Mouse (Mus musculus) liver, embryonic 11.5 days (tissue): ENCODE measurements around the gene Prkag2. TPM values are rescaled to one million over a fixed set of nuclear protein-coding genes. Genes with fewer than 3 reads are reported as not detected.
A peak's percentile ranks its signal among the peaks of the same experiment; 100 is the strongest.

ENCODE experiments used
- ATAC-seq: fragments of 200-750 bp; cut with Nextera tagmentation; replicated peaks from 2 replicates; pipeline ENCODE4 v1.8.0; 2017; ENCODE audit warnings: moderate number of reproducible peaks, mild to moderate bottlenecking, moderate TSS enrichment, moderate library complexity; ENCODE audit not compliant: low FRiP score
- DNase-seq: peaks from one replicate; pipeline ENCODE4 v3.0.0-alpha.2; 2017; ENCODE audit warnings: low spot score
- H3K27ac ChIP-seq: fragments of 300-500 bp; sonication (generic); 2 replicates; pipeline ENCODE4 v1.5.1; 2014; ENCODE audit warnings: mild to moderate bottlenecking, low read depth, low read length, control low read depth
- H3K27me3 ChIP-seq: fragments of 300-500 bp; sonication (generic); replicated peaks from 2 replicates; pipeline ENCODE4 v1.6.1; 2014; ENCODE audit warnings: low read length, mixed read lengths; ENCODE audit not compliant: control insufficient read depth, insufficient read depth
- H3K36me3 ChIP-seq: fragments of 300-500 bp; sonication (generic); 2 replicates; pipeline ENCODE4 v1.6.1; 2014; ENCODE audit warnings: mild to moderate bottlenecking, low read length, moderate library complexity, mixed read lengths; ENCODE audit not compliant: control insufficient read depth, insufficient read depth
- H3K4me1 ChIP-seq: fragments of 300-500 bp; sonication (generic); replicated peaks from 2 replicates; pipeline ENCODE4 v1.6.1; 2014; ENCODE audit warnings: low read length, mixed read lengths; ENCODE audit not compliant: control insufficient read depth, insufficient read depth
- H3K4me2 ChIP-seq: fragments of 300-500 bp; sonication (generic); 2 replicates; pipeline ENCODE4 v1.6.1; 2014; ENCODE audit warnings: mild to moderate bottlenecking, control low read depth, moderate library complexity
- H3K4me3 ChIP-seq: fragments of 300-500 bp; sonication (generic); 2 replicates; pipeline ENCODE4 v1.5.1; 2014; ENCODE audit warnings: low read depth, low read length, control low read depth
- H3K9ac ChIP-seq: fragments of 300-500 bp; sonication (generic); 2 replicates; pipeline ENCODE4 v1.6.1; 2014; ENCODE audit warnings: low read depth, low read length, control low read depth
- H3K9me3 ChIP-seq: fragments of 300-500 bp; sonication (generic); 2 replicates; pipeline ENCODE4 v1.6.1; 2016; ENCODE audit warnings: low read length, inconsistent platforms, mixed read lengths; ENCODE audit not compliant: control insufficient read depth
- WGBS: fragments of 180-500 bp; shearing (Covaris S2); extraction: QIAGEN DNeasy Blood & Tissue Kit; methylation state at CpG from one replicate; pipeline ENCODE4 v1.1.7; 2014; 5-methylcytosine and 5-hydroxymethylcytosine counted together
- polyA plus RNA-seq: library from polyadenylated mRNA; unstranded; fragments of >200 nt; fragmentation: Nextera tagmentation; extraction: Ambion mirVana; gene quantifications from 2 replicates; pipeline ENCODE4 v1.2.1, GENCODE M21; 2014

The Prkag2 gene
- polyA plus RNA-seq, 1 experiment from 2014 or later: 12.8 TPM

GRCm38 (mm10) chr5:25089258-25089972, 11.0 kb downstream of the Prkag2 start:
- no peak overlapping the region for H3K27ac ChIP-seq
- H3K9me3 ChIP-seq: no peaks in the 10 kb centered on the region
- H3K4me1 ChIP-seq: no peaks in the 10 kb centered on the region
- DNase-seq (no peak), ATAC-seq (no peak)
- 83% methylated on average over 6 of the region's 6 CpGs for WGBS
- H3K9ac ChIP-seq: no peak overlapping the region
- no peak overlapping the region for H3K4me3 ChIP-seq
- H3K4me2 ChIP-seq: no peak overlapping the region
- no peaks in the 10 kb centered on the region for H3K36me3 ChIP-seq
- no peaks in the 10 kb centered on the region for H3K27me3 ChIP-seq

GRCm38 (mm10) chr5:25088633-25089032, 11.8 kb downstream of the Prkag2 start:
- Histone ChIP-seq H3K27me3 (no peaks in the 10 kb centered on the region), H3K4me3 (no peak overlapping the region), H3K4me1 (no peaks in the 10 kb centered on the region), H3K36me3 (no peaks in the 10 kb centered on the region), H3K27ac (no peak overlapping the region), H3K9ac (no peak overlapping the region), H3K9me3 (no peaks in the 10 kb centered on the region), H3K4me2 (no peak overlapping the region)
- ATAC-seq (no peak), DNase-seq (no peak)
- 80% methylated on average over 4 of the region's 4 CpGs for WGBS

- no peak overlapping the region for H3K27ac ChIP-seq
- no peaks in the 10 kb centered on the region for H3K36me3 ChIP-seq
- H3K9me3 ChIP-seq: no peaks in the 10 kb centered on the region
- no peak overlapping the region for H3K4me2 ChIP-seq
- no peak overlapping the region for H3K4me3 ChIP-seq
- H3K4me1 ChIP-seq: no peaks in the 10 kb centered on the region
- no peak overlapping the region for H3K9ac ChIP-seq
- ATAC-seq (no peak), DNase-seq (no peak)
- WGBS: 73% methylated on average over 13 of the region's 13 CpGs
- no peaks in the 10 kb centered on the region for H3K27me3 ChIP-seq
Observed at GRCm38 (mm10) chr5:25088111-25088510, 12.3 kb downstream of the Prkag2 start.

- Histone ChIP-seq H3K9me3 (no peaks in the 10 kb centered on the region), H3K4me1 (no peaks in the 10 kb centered on the region)
Observed at GRCm38 (mm10) chr5:25087064-25087463, 13.4 kb downstream of the Prkag2 start.

GRCm38 (mm10) chr5:25086234-25086633, 14.2 kb downstream of the Prkag2 start:
- H3K27me3 ChIP-seq: no peaks in the 10 kb centered on the region
- H3K4me3 ChIP-seq: no peak overlapping the region
- no peak for ATAC-seq
- no peaks in the 10 kb centered on the region for H3K4me1 ChIP-seq
- H3K27ac ChIP-seq: no peak overlapping the region
- no peak for DNase-seq
- no peak overlapping the region for H3K4me2 ChIP-seq
- H3K9me3 ChIP-seq: no peaks in the 10 kb centered on the region
- no peak overlapping the region for H3K9ac ChIP-seq
- H3K36me3 ChIP-seq: no peaks in the 10 kb centered on the region
- 73% methylated on average over 4 of the region's 4 CpGs for WGBS

More at GRCm38 (mm10) chr5:25087064-25087463, 13.4 kb downstream of the Prkag2 start:
- Histone ChIP-seq H3K4me2 (no peak overlapping the region), H3K27me3 (no peaks in the 10 kb centered on the region), H3K36me3 (no peaks in the 10 kb centered on the region), H3K27ac (no peak overlapping the region), H3K4me3 (no peak overlapping the region), H3K9ac (no peak overlapping the region)
- no peak for DNase-seq
- ATAC-seq: no peak
- WGBS: 79% methylated on average over 7 of the region's 7 CpGs

GRCm38 (mm10) chr5:25085170-25085569, 15.3 kb downstream of the Prkag2 start:
- H3K4me1 ChIP-seq: no peaks in the 10 kb centered on the region
- DNase-seq: no peak
- no peak overlapping the region for H3K4me2 ChIP-seq
- H3K27ac ChIP-seq: no peak overlapping the region
- H3K36me3 ChIP-seq: no peaks in the 10 kb centered on the region
- WGBS: 86% methylated on average over 10 of the region's 10 CpGs
- no peaks in the 10 kb centered on the region for H3K9me3 ChIP-seq
- no peak for ATAC-seq
- H3K27me3 ChIP-seq: no peaks in the 10 kb centered on the region
- no peak overlapping the region for H3K9ac ChIP-seq
- no peak overlapping the region for H3K4me3 ChIP-seq

- 45% methylated on average over 7 of the region's 7 CpGs for WGBS
- no peak overlapping the region for H3K9ac ChIP-seq
Observed at GRCm38 (mm10) chr5:25083816-25084215, 16.6 kb downstream of the Prkag2 start.

GRCm38 (mm10) chr5:25082542-25082941, 17.9 kb downstream of the Prkag2 start:
- H3K36me3 ChIP-seq: no peaks in the 10 kb centered on the region
- H3K27me3 ChIP-seq: no peaks in the 10 kb centered on the region
- no peak overlapping the region for H3K4me2 ChIP-seq
- H3K4me1 ChIP-seq: no peaks in the 10 kb centered on the region
- WGBS: 29% methylated on average over 2 of the region's 2 CpGs
- ATAC-seq (0 out of 2 replicates have a peak, but pooled peaks have one; percentile 36), DNase-seq (no peak)
- H3K27ac ChIP-seq: no peak overlapping the region
- H3K9ac ChIP-seq: no peak overlapping the region
- H3K9me3 ChIP-seq: no peaks in the 10 kb centered on the region
- H3K4me3 ChIP-seq: no peak overlapping the region

More at GRCm38 (mm10) chr5:25083816-25084215, 16.6 kb downstream of the Prkag2 start:
- Histone ChIP-seq H3K4me2 (no peak overlapping the region), H3K36me3 (no peaks in the 10 kb centered on the region), H3K9me3 (no peaks in the 10 kb centered on the region), H3K27ac (no peak overlapping the region), H3K4me3 (no peak overlapping the region), H3K27me3 (no peaks in the 10 kb centered on the region), H3K4me1 (no peaks in the 10 kb centered on the region)
- DNase-seq (no peak), ATAC-seq (no peak)

GRCm38 (mm10) chr5:25081545-25081944, 18.9 kb downstream of the Prkag2 start:
- Histone ChIP-seq H3K27ac (no peak overlapping the region), H3K4me3 (no peak overlapping the region), H3K9ac (no peak overlapping the region), H3K4me2 (no peak overlapping the region), H3K4me1 (no peaks in the 10 kb centered on the region), H3K36me3 (no peaks in the 10 kb centered on the region), H3K27me3 (no peaks in the 10 kb centered on the region), H3K9me3 (no peaks in the 10 kb centered on the region)
- WGBS: 43% methylated on average over 16 of the region's 16 CpGs
- ATAC-seq (no peak), DNase-seq (no peak)
